Mouse (Mus musculus) small intestine, adult 2 months (tissue): Measurements from ENCODE around the gene Max. TPM values are rescaled to one million over a fixed set of nuclear protein-coding genes. Genes with fewer than 3 reads are reported as not detected.

Experiments used
- H3K27ac ChIP-seq: fragments of 200-500 bp; 2 replicates; pipeline ENCODE4 v1.5.1; 2012; ENCODE audit warnings: low read depth, low read length, control low read depth, inconsistent platforms; ENCODE audit not compliant: insufficient read depth
- H3K27me3 ChIP-seq: fragments of 200-500 bp; 2 replicates; pipeline ENCODE4 v1.6.1; 2012; ENCODE audit warnings: mild to moderate bottlenecking, moderate library complexity, low read length, inconsistent platforms; ENCODE audit not compliant: control insufficient read depth, insufficient read depth
- H3K36me3 ChIP-seq: fragments of 200-500 bp; 2 replicates; pipeline ENCODE4 v1.6.1; 2012; ENCODE audit warnings: mild to moderate bottlenecking, low read length, control low read depth, inconsistent platforms; ENCODE audit not compliant: control insufficient read depth, insufficient read depth
- H3K4me1 ChIP-seq: fragments of 200-500 bp; 2 replicates; pipeline ENCODE4 v1.6.1; 2012; ENCODE audit warnings: low read length, inconsistent platforms, mixed read lengths; ENCODE audit not compliant: control insufficient read depth, insufficient read depth, insufficient read length
- H3K4me3 ChIP-seq: fragments of 200-500 bp; 2 replicates; pipeline ENCODE4 v1.5.1; 2012; ENCODE audit warnings: low read depth, mild to moderate bottlenecking, control low read depth, inconsistent platforms, low read length, moderate library complexity
- CTCF ChIP-seq: fragments of 200-500 bp; IDR thresholded peaks from 2 replicates; pipeline ENCODE4 v1.5.1; 2012; ENCODE audit warnings: low read depth, mild to moderate bottlenecking, control low read depth, inconsistent platforms, low read length, moderate library complexity, mixed read lengths; ENCODE audit not compliant: insufficient replicate concordance, insufficient read length; ENCODE audit errors: extremely low read depth
- POLR2A ChIP-seq: fragments of 200-500 bp; IDR thresholded peaks from 2 replicates; pipeline ENCODE4 v1.6.1; 2012; ENCODE audit warnings: low read depth, mild to moderate bottlenecking, control low read depth, inconsistent platforms, low read length, moderate library complexity
- WGBS: fragments of 180-500 bp; shearing (Covaris S2); methylation state at CpG from one replicate; pipeline ENCODE4 v1.1.7; 2018; 5-methylcytosine and 5-hydroxymethylcytosine counted together
- polyA plus RNA-seq: library from polyadenylated mRNA; depleted of rRNA; stranded (reverse); fragments of >200 nt; gene quantifications from 2 replicates; pipeline ENCODE4 v1.2.3, GENCODE M21; 2012; rRNA removed

Max gene
- polyA plus RNA-seq, result 34.6 and 99.1 TPM in 2 replicates

DNA sequence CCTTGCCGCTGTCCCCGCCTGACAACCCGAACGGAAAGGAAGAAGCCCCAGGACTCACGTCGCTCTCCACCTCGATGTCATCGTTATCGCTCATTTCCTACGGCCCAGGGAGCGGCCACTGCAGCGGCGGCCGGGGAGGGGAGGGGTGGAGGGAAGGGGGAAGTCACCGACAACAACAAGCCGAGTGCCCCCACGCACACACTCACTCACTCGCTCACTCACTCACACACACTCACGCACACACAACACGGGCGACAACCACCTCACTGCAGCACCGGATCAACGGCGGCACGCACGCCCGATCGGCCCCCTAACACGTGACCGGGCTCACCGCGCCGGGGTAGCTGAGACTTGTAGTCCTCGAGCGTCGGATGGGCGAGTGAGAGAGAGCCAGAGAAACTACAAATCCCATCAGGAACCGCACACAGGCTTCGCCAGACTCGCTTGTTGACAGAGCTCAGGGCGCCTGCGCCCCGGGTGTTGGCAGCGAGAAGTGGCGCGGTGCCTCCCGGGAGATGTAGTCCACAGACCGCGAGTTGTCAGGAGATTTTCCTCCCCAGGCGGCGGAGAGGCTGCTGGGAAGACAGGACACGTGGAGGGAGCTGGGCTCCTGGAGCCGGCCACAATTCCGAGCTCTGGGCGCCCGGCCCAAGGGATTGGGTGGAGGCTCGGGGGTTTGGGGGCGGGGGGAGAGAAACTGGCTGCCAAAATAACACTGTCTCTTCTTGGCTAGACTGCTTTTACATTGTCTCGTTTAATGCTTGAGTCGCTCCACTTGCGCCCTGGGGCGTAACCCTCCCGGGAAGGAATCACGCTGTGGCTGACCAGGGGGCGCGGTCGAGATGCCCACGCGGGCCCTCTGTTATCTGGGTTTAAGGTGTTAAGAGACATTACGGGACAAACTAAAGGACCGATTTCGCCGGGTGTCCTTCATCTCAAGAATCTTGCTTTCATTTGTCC lies at the start of gene Max:
Gene Max (minus strand): TSS at position 270 of the 960 bp plus-strand sequence.
- peak; percentile 81 for TF ChIP-seq POLR2A
- no peak for TF ChIP-seq CTCF
- H3K4me3 ChIP-seq, result peak within 1 kb of the TSS; percentile 98
- H3K4me1 ChIP-seq, result peaks cover 4% of the 10 kb centered on the region; the same call in 1 of the 2 replicates
- WGBS, result under 1% methylated on average over 73 of the region's 73 CpGs
- no peaks in the 10 kb centered on the region for H3K27me3 ChIP-seq
- H3K27ac ChIP-seq, result peak within 1 kb of the TSS; percentile 82
- peaks cover 18% of the 10 kb centered on the region for H3K36me3 ChIP-seq

DNA sequence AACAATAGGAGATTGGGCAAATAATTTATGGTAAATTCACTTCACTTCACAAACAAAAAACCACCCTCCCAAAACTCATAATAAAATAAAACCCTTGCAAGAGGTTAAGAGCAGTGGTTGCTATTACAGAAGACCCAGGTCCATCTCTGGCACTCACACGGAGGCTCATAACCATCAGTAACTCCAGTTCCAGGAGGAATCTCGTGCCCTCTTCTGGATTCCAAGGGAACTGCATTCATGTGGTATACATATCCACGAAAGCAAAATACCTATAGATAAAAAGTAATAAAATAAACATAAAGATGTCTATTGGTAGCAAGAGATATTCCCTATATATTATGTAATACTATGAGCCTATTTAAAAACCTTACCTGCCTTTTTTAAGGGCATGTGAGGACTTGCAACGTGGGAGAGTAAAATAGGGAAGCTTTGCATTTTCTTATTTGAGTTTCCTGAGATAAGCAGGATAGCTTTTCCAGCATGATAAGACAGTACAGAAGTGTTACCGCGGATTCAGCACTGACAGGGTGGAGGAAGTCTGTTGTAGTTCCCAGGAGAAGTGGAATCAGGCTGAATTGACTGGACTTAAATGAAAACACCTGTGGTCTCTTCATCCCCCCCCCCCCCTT lies 49.2 kb upstream of the Max start:
- no peak overlapping the region for H3K4me3 ChIP-seq
- no peak for TF ChIP-seq CTCF
- TF ChIP-seq POLR2A, result no peak
- no peaks in the 10 kb centered on the region for H3K36me3 ChIP-seq
- 30% methylated on average over 6 of the region's 6 CpGs for WGBS
- no peaks in the 10 kb centered on the region for H3K27me3 ChIP-seq
- no peaks in the 10 kb centered on the region for H3K4me1 ChIP-seq
- H3K27ac ChIP-seq, result no peak overlapping the region

DNA sequence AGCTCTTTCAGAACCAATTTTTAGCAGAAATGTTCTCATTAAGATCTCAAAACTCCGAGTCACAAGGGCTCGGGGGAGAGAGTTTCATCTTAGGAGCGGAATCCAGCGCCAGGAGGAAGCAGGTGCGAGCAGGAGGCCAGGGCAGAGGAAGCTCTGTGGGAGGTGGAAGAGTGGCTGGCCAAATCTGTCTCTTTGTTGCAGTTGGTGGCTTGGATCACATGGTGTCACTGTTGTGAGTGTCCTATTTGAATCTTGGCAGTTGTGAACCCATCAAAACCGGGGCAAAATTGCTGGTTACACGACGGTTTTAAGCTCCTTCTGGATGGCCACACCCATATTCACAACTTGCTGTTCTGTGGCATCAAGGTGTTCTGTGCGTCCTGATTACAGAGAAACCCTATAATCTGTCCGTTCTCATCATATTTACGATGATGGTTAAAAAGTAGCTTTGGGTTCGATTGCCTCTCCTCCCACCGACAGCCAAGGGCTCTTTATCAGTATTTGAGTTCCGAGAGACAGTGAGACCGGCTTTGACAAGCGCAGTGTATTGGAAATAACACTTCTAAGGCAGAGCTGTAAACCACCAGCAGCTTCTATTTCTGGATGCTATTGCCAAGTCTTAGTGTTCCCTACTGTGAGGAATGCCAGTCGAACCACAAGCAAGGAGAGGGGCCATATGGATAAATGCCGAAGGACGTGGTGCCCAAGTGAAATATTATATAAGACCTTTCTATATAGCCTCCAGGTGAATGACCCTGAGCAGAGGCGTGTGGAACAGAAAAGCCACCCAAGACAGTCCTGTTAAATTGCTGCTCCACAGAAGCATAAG lies 47.4 kb upstream of the Max start:
- no peaks in the 10 kb centered on the region for H3K27me3 ChIP-seq
- 26% methylated on average over 20 of the region's 20 CpGs for WGBS
- no peaks in the 10 kb centered on the region for H3K36me3 ChIP-seq
- no peak overlapping the region for H3K4me3 ChIP-seq
- no peaks in the 10 kb centered on the region for H3K4me1 ChIP-seq
- TF ChIP-seq POLR2A, result no peak
- no peak for TF ChIP-seq CTCF
- no peak overlapping the region for H3K27ac ChIP-seq

DNA sequence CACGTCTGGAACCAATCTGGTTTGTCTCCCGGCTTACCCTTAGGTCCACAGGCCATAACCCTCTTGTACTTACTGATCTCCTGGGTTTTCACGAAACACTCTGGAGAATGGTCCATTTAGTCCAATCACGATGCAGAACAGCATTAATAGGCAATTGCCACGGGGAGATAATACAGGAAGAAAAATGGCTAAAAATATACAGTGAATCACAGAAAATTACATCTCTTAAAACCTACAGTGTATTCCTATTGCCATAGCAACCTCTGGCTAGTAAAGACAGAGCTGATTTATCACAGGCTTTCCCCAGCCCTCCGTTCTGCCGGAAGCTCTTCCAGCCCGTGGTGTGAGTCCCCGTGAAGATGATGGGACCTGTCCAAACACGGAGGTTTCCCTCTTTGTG lies 42.9 kb upstream of the Max start:
- H3K27ac ChIP-seq, result no peak overlapping the region
- WGBS, result 65% methylated on average over 10 of the region's 10 CpGs
- TF ChIP-seq POLR2A, result no peak
- no peak for TF ChIP-seq CTCF
- no peak overlapping the region for H3K4me3 ChIP-seq
- H3K36me3 ChIP-seq, result no peaks in the 10 kb centered on the region
- H3K4me1 ChIP-seq, result no peaks in the 10 kb centered on the region
- no peaks in the 10 kb centered on the region for H3K27me3 ChIP-seq

DNA sequence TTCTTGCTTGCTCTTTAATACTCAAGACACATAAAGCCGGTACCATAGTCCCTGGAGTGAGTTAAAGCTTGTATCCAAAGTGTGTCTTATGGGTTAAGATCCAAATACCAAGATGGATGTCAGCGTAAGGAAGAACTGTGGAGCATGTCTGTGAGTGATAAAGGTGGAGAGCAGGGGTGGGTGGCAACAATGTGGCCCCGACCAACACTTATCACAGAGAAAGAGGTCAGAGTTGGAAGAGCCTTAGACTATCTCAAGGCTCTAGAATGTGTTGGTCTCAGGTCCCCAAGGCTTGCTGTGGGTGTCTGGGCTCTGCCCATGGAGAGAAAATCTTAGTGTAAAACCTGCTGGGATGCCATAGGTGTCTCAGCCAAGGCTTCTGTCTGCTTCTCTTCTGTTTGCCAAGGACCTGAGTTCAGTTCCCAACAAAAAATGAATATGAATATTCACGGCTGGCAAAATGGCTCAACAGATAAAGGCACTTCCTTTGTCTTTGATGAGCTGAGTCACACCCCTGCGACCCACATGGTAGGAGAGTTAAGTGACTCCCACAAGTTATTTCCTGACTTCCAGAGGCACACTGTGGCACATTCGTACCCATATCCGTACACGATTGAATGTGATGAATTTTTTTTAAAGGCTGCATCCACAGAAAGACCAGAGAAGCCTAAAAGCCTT lies 40.7 kb upstream of the Max start:
- WGBS, result 84% methylated on average over 8 of the region's 8 CpGs
- TF ChIP-seq CTCF, result no peak
- TF ChIP-seq POLR2A, result no peak
- no peaks in the 10 kb centered on the region for H3K4me1 ChIP-seq
- H3K27ac ChIP-seq, result no peak overlapping the region
- H3K4me3 ChIP-seq, result no peak overlapping the region
- H3K27me3 ChIP-seq, result no peaks in the 10 kb centered on the region
- H3K36me3 ChIP-seq, result no peaks in the 10 kb centered on the region

DNA sequence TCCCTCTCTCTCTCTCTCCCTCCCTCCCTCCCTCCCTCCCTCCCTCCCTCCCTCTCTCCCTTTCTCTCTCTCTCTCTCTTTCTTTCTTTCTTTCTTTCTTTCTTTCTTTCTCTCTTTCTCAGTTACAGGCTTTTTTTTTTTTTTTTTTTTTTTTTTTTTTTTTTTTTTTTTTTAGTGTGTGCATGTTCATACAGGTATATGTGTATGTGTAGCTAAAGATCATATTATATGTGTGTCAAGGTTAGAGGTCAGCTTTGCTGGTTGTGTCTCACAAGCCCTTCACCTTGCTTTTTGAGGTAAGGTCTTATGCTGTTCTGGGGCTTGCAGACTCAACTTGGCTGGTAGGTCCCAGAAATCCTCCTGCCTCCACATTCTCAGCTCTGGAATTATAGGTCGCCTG lies 39.3 kb upstream of the Max start:
- no peaks in the 10 kb centered on the region for H3K4me1 ChIP-seq
- no peaks in the 10 kb centered on the region for H3K27me3 ChIP-seq
- no peak overlapping the region for H3K4me3 ChIP-seq
- H3K36me3 ChIP-seq, result no peaks in the 10 kb centered on the region
- TF ChIP-seq POLR2A, result no peak
- no peak for TF ChIP-seq CTCF
- 91% methylated on average over 1 of the region's 1 CpGs for WGBS
- no peak overlapping the region for H3K27ac ChIP-seq
